In genomic region chr10:117431850-117432249, GRCm38 (mm10) we compare ENCODE assay signal across 10 mouse cellular contexts. TPM values are rescaled to one million over a fixed set of nuclear protein-coding genes. Genes with fewer than 3 reads are reported as not detected.
DNase-seq lines count a peak whose midpoint lies in the region; ATAC-seq lines count a peak whose summit lies in the region.
"Had no signal": no experiment of that assay in that cellular context is flagged by ENCODE, and none has a peak within 500 bp of the region (broad histone marks: within the 10 kb centered on the region; RNA-seq: fewer than 3 reads in every experiment).

No protein-coding gene starts in this region.

- no peak overlapping the region for H3K27ac ChIP-seq in heart, embryonic 11.5 days (ENCODE audit: low read depth, low read length)
- H3K27ac ChIP-seq in liver, embryonic 11.5 days (ENCODE audit: low read depth, low read length), result no peak overlapping the region
- no peak overlapping the region for H3K27ac ChIP-seq in intestine, embryonic 15.5 days
- H3K27ac ChIP-seq in neural tube, embryonic 13.5 days (replicated peaks), result no peak overlapping the region

- no peak for DNase-seq in heart, postnatal 14 days
- no peak for DNase-seq in liver, embryonic 11.5 days (ENCODE audit: low spot score)
- DNase-seq in liver, result no peak
- no peak for DNase-seq in spleen, postnatal 4 days (ENCODE audit: low spot score in 2 of 2)

- ATAC-seq in heart, embryonic 11.5 days (replicated peaks; ENCODE audit: insufficient number of reproducible peaks, low FRiP score, low TSS enrichment), result no peak
- no peak for ATAC-seq in liver, embryonic 11.5 days (replicated peaks; ENCODE audit: low FRiP score)
- no peak for ATAC-seq in intestine, embryonic 15.5 days
- ATAC-seq in neural tube, embryonic 13.5 days (ENCODE audit: low read depth), result no peak
- ATAC-seq in inflammation-experienced regulatory T-cells, adult 6 months, result no peak
- ATAC-seq: Patski had no signal

- 0 out of 2 replicates have a peak overlapping the region, but pooled peaks have one; percentile 6 for H3K4me3 ChIP-seq in heart, embryonic 11.5 days (ENCODE audit: low read depth, low read length)
- no peak overlapping the region for H3K4me3 ChIP-seq in liver, embryonic 11.5 days (ENCODE audit: low read depth, low read length)
- H3K4me3 ChIP-seq in intestine, embryonic 15.5 days (replicated peaks), result no peak overlapping the region
- 0 out of 2 replicates have a peak overlapping the region, but pooled peaks have one; percentile 5 for H3K4me3 ChIP-seq in neural tube, embryonic 13.5 days
- H3K4me3 ChIP-seq: erythroblast, embryonic 14.5 days had no signal

- WGBS in heart, embryonic 11.5 days (ENCODE audit: insufficient replicate concordance), result 78% methylated on average over 12 of the region's 12 CpGs
- 72% methylated on average over 12 of the region's 12 CpGs for WGBS in liver, embryonic 11.5 days
- WGBS in intestine, embryonic 15.5 days, result 76% methylated on average over 12 of the region's 12 CpGs
- 72% methylated on average over 12 of the region's 12 CpGs for WGBS in neural tube, embryonic 13.5 days

- intact Hi-C loops in heart, postnatal 14 days (cut with DNase I), result no loop called here

- peaks cover 4% of the 10 kb centered on the region; the same call in 1 of the 2 replicates for H3K4me1 ChIP-seq in heart, embryonic 11.5 days (ENCODE audit: control insufficient read depth, insufficient read depth, low read length)
- H3K4me1 ChIP-seq in liver, embryonic 11.5 days (replicated peaks; ENCODE audit: control insufficient read depth, insufficient read depth, low read length), result peaks cover 11% of the 10 kb centered on the region; the same call in 1 of the 2 replicates
- H3K4me1 ChIP-seq in intestine, embryonic 15.5 days (replicated peaks), result peaks cover 5% of the 10 kb centered on the region
- peaks cover 20% of the 10 kb centered on the region for H3K4me1 ChIP-seq in neural tube, embryonic 13.5 days (replicated peaks)

- H3K9ac ChIP-seq in heart, embryonic 11.5 days (ENCODE audit: low read depth, low read length), result no peak overlapping the region
- no peak overlapping the region for H3K9ac ChIP-seq in liver, embryonic 11.5 days (ENCODE audit: low read depth, low read length)
- no peak overlapping the region for H3K9ac ChIP-seq in intestine, embryonic 15.5 days
- H3K9ac ChIP-seq in neural tube, embryonic 13.5 days, result 0 out of 2 replicates have a peak overlapping the region, but pooled peaks have one; percentile 19

- H3K27me3 ChIP-seq in heart, embryonic 11.5 days (ENCODE audit: control insufficient read depth, insufficient read depth, low read length), result peaks cover 7% of the 10 kb centered on the region
- H3K27me3 ChIP-seq in liver, embryonic 11.5 days (replicated peaks; ENCODE audit: control insufficient read depth, insufficient read depth, low read length), result no peaks in the 10 kb centered on the region
- H3K27me3 ChIP-seq in intestine, embryonic 15.5 days (replicated peaks), result no peaks in the 10 kb centered on the region
- peaks cover 9% of the 10 kb centered on the region for H3K27me3 ChIP-seq in neural tube, embryonic 13.5 days

- no peaks in the 10 kb centered on the region for H3K36me3 ChIP-seq in heart, embryonic 11.5 days (ENCODE audit: control insufficient read depth, insufficient read depth, low read length)
- no peaks in the 10 kb centered on the region for H3K36me3 ChIP-seq in liver, embryonic 11.5 days (ENCODE audit: control insufficient read depth, insufficient read depth, low read length)
- H3K36me3 ChIP-seq in intestine, embryonic 15.5 days, result no peaks in the 10 kb centered on the region
- H3K36me3 ChIP-seq in neural tube, embryonic 13.5 days, result no peaks in the 10 kb centered on the region

- H3K9me3 ChIP-seq in heart, embryonic 11.5 days (replicated peaks; ENCODE audit: control insufficient read depth, low read length), result no peaks in the 10 kb centered on the region
- H3K9me3 ChIP-seq in liver, embryonic 11.5 days (ENCODE audit: control insufficient read depth, low read length), result no peaks in the 10 kb centered on the region
- H3K9me3 ChIP-seq in intestine, embryonic 15.5 days, result no peaks in the 10 kb centered on the region
- no peaks in the 10 kb centered on the region for H3K9me3 ChIP-seq in neural tube, embryonic 13.5 days

- peak overlapping the region; percentile 59 for H3K4me2 ChIP-seq in heart, embryonic 11.5 days
- peak overlapping the region; percentile 61 for H3K4me2 ChIP-seq in liver, embryonic 11.5 days
- peak overlapping the region; percentile 50 for H3K4me2 ChIP-seq in intestine, embryonic 15.5 days (replicated peaks)
- H3K4me2 ChIP-seq in neural tube, embryonic 13.5 days, result peak overlapping the region; percentile 46

RNA-seq across cellular contexts. Expression of gene Cpsf6, which starts 52.0 kb away (rescaled TPM):
- polyA plus RNA-seq in heart, embryonic 11.5 days (2014; fragmentation: Nextera tagmentation; extraction: Ambion mirVana), result 97.9 and 117 TPM in 2 replicates
- 10 to 100 TPM; 43.6 to 43.8 TPM for total RNA-seq in heart, postnatal 14 days (2021)
- 135 and 155 TPM in 2 replicates for polyA plus RNA-seq in liver, embryonic 11.5 days (2014; fragmentation: Nextera tagmentation; extraction: Ambion mirVana)
- 112 and 129 TPM in 2 replicates for polyA plus RNA-seq in intestine, embryonic 15.5 days (2015; fragmentation: Nextera tagmentation; extraction: Ambion mirVana)
- 144 and 167 TPM in 2 replicates for polyA plus RNA-seq in neural tube, embryonic 13.5 days (2015; fragmentation: Nextera tagmentation; extraction: Ambion mirVana)
- 100 to 1,000 TPM; 103 to 132 (median 120) TPM for polyA plus RNA-seq in inflammation-experienced regulatory T-cells, adult 6 months (2017; shearing (Covaris generic))

Comparison
In these comparisons a context has a peak if more than half of its experiments do, and no peak if none do; other contexts are left out.
1. H3K4me3 ChIP-seq: peak in heart, embryonic 11.5 days (single experiment) and neural tube, embryonic 13.5 days (single experiment); none in liver, embryonic 11.5 days (single experiment) and intestine, embryonic 15.5 days (single experiment).
2. Peak in every context shown above with its lines, with median percentiles within 50 percentile points of each other: H3K4me2 ChIP-seq.